Mouse (Mus musculus) small intestine, adult 2 months (tissue): Measurements from ENCODE around the gene Otulin. TPM values are rescaled to one million over a fixed set of nuclear protein-coding genes. Genes with fewer than 3 reads are reported as not detected.

ENCODE experiments used
- H3K27ac ChIP-seq: fragments of 200-500 bp; 2 replicates; pipeline ENCODE4 v1.5.1; 2012; ENCODE audit warnings: low read depth, low read length, control low read depth, inconsistent platforms; ENCODE audit not compliant: insufficient read depth
- H3K27me3 ChIP-seq: fragments of 200-500 bp; 2 replicates; pipeline ENCODE4 v1.6.1; 2012; ENCODE audit warnings: mild to moderate bottlenecking, moderate library complexity, low read length, inconsistent platforms; ENCODE audit not compliant: control insufficient read depth, insufficient read depth
- H3K36me3 ChIP-seq: fragments of 200-500 bp; 2 replicates; pipeline ENCODE4 v1.6.1; 2012; ENCODE audit warnings: mild to moderate bottlenecking, low read length, control low read depth, inconsistent platforms; ENCODE audit not compliant: control insufficient read depth, insufficient read depth
- H3K4me1 ChIP-seq: fragments of 200-500 bp; 2 replicates; pipeline ENCODE4 v1.6.1; 2012; ENCODE audit warnings: low read length, inconsistent platforms, mixed read lengths; ENCODE audit not compliant: control insufficient read depth, insufficient read depth, insufficient read length
- H3K4me3 ChIP-seq: fragments of 200-500 bp; 2 replicates; pipeline ENCODE4 v1.5.1; 2012; ENCODE audit warnings: low read depth, mild to moderate bottlenecking, control low read depth, inconsistent platforms, low read length, moderate library complexity
- CTCF ChIP-seq: fragments of 200-500 bp; IDR thresholded peaks from 2 replicates; pipeline ENCODE4 v1.5.1; 2012; ENCODE audit warnings: low read depth, mild to moderate bottlenecking, control low read depth, inconsistent platforms, low read length, moderate library complexity, mixed read lengths; ENCODE audit not compliant: insufficient replicate concordance, insufficient read length; ENCODE audit errors: extremely low read depth
- POLR2A ChIP-seq: fragments of 200-500 bp; IDR thresholded peaks from 2 replicates; pipeline ENCODE4 v1.6.1; 2012; ENCODE audit warnings: low read depth, mild to moderate bottlenecking, control low read depth, inconsistent platforms, low read length, moderate library complexity
- WGBS: fragments of 180-500 bp; shearing (Covaris S2); methylation state at CpG from one replicate; pipeline ENCODE4 v1.1.7; 2018; 5-methylcytosine and 5-hydroxymethylcytosine counted together
- polyA plus RNA-seq: library from polyadenylated mRNA; depleted of rRNA; stranded (reverse); fragments of >200 nt; gene quantifications from 2 replicates; pipeline ENCODE4 v1.2.3, GENCODE M21; 2012

Otulin gene
- polyA plus RNA-seq, 1 experiment, result 31.8 TPM

- Histone ChIP-seq H3K4me1 (no peaks in the 10 kb centered on the region), H3K27ac (no peak overlapping the region), H3K36me3 (no peaks in the 10 kb centered on the region), H3K27me3 (no peaks in the 10 kb centered on the region), H3K4me3 (no peak overlapping the region)
- TF ChIP-seq POLR2A (no peak), CTCF (no peak)
- WGBS, result 94% methylated on average over 7 of the region's 7 CpGs
Measured at GRCm38 (mm10) chr15:27536186-27536585, 94.3 kb downstream of the Otulin start.

GRCm38 (mm10) chr15:27535681-27536080 lies 94.8 kb downstream of the Otulin start:
- no peak overlapping the region for H3K4me3 ChIP-seq
- no peaks in the 10 kb centered on the region for H3K4me1 ChIP-seq
- no peak overlapping the region for H3K27ac ChIP-seq
- no peaks in the 10 kb centered on the region for H3K36me3 ChIP-seq
- no peak for TF ChIP-seq CTCF
- no peak for TF ChIP-seq POLR2A
- WGBS, result 82% methylated on average over 4 of the region's 4 CpGs
- H3K27me3 ChIP-seq, result no peaks in the 10 kb centered on the region

GRCm38 (mm10) chr15:27533036-27533435 lies 97.5 kb downstream of the Otulin start:
- no peaks in the 10 kb centered on the region for H3K27me3 ChIP-seq
- H3K4me3 ChIP-seq, result no peak overlapping the region
- H3K36me3 ChIP-seq, result no peaks in the 10 kb centered on the region
- WGBS, result 53% methylated on average over 3 of the region's 3 CpGs
- no peaks in the 10 kb centered on the region for H3K4me1 ChIP-seq
- TF ChIP-seq CTCF (no peak), POLR2A (no peak)
- H3K27ac ChIP-seq, result no peak overlapping the region

DNA sequence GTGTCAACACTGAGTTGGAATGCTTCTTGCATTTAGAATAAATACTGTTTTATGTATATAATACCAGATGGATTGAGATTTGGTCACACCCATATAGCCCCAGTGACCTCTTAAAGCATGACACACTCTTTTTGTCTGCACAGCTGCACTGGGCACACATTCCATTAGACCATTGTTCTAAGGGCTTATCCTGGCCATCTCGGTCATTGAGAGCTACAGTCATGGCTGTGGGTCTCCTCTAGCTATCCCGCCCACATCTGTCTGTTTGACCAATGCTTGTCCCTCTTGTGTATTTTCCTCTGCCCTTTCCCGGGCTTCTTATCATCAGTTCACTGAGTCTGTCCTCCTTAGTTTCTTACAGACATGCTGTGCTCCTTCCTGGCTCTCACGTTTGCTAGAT lies 100.5 kb downstream of the Otulin start:
- Histone ChIP-seq H3K36me3 (no peaks in the 10 kb centered on the region), H3K27ac (no peak overlapping the region), H3K27me3 (no peaks in the 10 kb centered on the region), H3K4me3 (no peak overlapping the region), H3K4me1 (peaks cover 5% of the 10 kb centered on the region)
- no peak for TF ChIP-seq CTCF
- TF ChIP-seq POLR2A, result no peak
- 77% methylated on average over 4 of the region's 4 CpGs for WGBS

GRCm38 (mm10) chr15:27528896-27529295 lies 101.6 kb downstream of the Otulin start:
- peaks cover 10% of the 10 kb centered on the region for H3K4me1 ChIP-seq
- WGBS, result 64% methylated on average over 4 of the region's 4 CpGs
- no peak for TF ChIP-seq POLR2A
- no peak for TF ChIP-seq CTCF
- no peak overlapping the region for H3K4me3 ChIP-seq
- H3K27me3 ChIP-seq, result no peaks in the 10 kb centered on the region
- no peaks in the 10 kb centered on the region for H3K36me3 ChIP-seq
- no peak overlapping the region for H3K27ac ChIP-seq

GRCm38 (mm10) chr15:27525233-27526005 lies 105.1 kb downstream of the Otulin start:
- Histone ChIP-seq H3K27ac (no peak overlapping the region), H3K4me3 (no peak overlapping the region), H3K27me3 (no peaks in the 10 kb centered on the region), H3K36me3 (no peaks in the 10 kb centered on the region), H3K4me1 (peaks cover 10% of the 10 kb centered on the region)
- TF ChIP-seq POLR2A (no peak), CTCF (no peak)
- WGBS, result 67% methylated on average over 12 of the region's 12 CpGs

GRCm38 (mm10) chr15:27519857-27520256 lies 110.6 kb downstream of the Otulin start:
- no peak overlapping the region for H3K4me3 ChIP-seq
- no peak overlapping the region for H3K27ac ChIP-seq
- peaks cover 8% of the 10 kb centered on the region; the same call in 1 of the 2 replicates for H3K4me1 ChIP-seq
- H3K36me3 ChIP-seq, result no peaks in the 10 kb centered on the region
- no peaks in the 10 kb centered on the region for H3K27me3 ChIP-seq
- WGBS, result 95% methylated on average over 7 of the region's 7 CpGs
- no peak for TF ChIP-seq POLR2A
- no peak for TF ChIP-seq CTCF
